Mouse (Mus musculus) left cerebral cortex, adult 18-20 months (tissue): Measurements from ENCODE around the gene Gm14597. TPM values are rescaled to one million over a fixed set of nuclear protein-coding genes. Genes with fewer than 3 reads are reported as not detected.
"Not testable (repeated sequence)": the region's sequence is repeated elsewhere in the genome, so short reads cannot be mapped to it uniquely, and the experiment has no call there.

Source experiments
- DNase-seq, 2 experiments: peaks; one replicate each; pipeline ENCODE4 v3.0.0; 2021 to 2022; ENCODE audit warnings: low spot score in 2 of 2, mixed read lengths in 1 of 2
- long read RNA-seq, 2 experiments: library from polyadenylated mRNA; stranded (forward); transcript quantifications; one replicate each; pipeline ENCODE4 v2.0.0; 2021
- total RNA-seq, 2 experiments: library from RNA; stranded (reverse); gene quantifications; 2 replicates each; pipeline ENCODE4 v1.2.3; 2021

The Gm14597 gene
- total RNA-seq = not detected
- long read RNA-seq, experiment 1 = 0 reads
- long read RNA-seq, experiment 2 = 0 reads

DNA sequence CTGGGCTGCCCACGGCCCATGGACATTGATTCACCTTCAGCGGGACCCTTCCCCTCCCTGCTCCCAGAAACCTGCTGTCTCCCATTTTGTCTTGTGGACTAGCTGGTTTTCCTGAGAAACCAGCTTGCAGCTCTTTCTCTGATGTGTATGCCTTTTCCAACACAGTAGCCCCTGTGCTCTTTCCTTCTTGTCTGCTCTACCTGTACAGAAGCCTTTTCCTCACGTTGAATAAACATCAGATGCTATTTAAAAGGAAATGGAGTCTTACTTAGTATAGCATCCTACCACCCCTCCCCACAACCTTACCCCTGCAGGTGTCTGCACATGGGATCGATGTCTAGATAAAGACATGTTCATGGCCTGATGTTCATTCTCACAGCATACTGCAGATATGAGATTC, at the start of gene Gm14597:
Gm14597 (minus strand) TSS at position 101 of the 400 bp plus-strand sequence.
- DNase-seq = not testable (repeated sequence)

DNA sequence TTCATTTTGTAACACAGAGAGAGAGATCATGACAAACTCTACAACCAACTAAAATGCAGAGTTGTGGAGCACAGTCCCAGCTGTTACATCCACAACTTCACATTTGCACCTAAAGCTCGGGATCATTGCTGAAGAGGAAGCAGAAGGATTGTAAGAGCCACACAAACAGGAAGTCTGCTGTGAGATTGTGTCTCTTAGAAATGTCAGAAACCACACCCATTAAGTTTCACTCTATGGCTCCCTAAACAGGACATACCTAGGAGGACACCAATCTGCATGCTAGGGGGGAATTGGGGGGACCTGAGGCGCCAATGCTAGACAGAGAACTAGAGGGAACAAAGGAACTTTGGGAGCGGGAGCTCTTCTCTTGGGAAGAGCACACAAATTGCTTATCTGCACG, 44.1 kb upstream of the Gm14597 start:
- DNase-seq = not testable (repeated sequence)

DNA sequence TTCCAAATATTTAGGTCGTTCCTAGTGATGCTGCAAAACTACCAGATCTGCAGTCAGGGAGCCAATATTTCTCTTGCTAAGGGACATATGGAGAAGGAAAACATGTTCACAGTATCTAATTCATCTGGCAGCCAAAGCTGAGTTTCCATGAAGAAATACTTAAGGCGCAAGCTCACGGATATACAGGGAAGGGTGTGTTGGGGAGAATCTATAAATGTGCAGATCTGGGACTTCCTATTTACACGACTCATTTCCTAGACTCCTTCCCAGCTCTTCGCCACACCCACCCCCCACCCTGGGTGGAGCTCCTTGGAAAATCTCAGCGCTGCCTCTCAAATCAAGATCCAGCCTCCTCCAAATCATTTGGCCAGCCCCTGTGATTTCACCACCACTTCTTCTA, 37.1 kb upstream of the Gm14597 start:
- DNase-seq = no peak

DNA sequence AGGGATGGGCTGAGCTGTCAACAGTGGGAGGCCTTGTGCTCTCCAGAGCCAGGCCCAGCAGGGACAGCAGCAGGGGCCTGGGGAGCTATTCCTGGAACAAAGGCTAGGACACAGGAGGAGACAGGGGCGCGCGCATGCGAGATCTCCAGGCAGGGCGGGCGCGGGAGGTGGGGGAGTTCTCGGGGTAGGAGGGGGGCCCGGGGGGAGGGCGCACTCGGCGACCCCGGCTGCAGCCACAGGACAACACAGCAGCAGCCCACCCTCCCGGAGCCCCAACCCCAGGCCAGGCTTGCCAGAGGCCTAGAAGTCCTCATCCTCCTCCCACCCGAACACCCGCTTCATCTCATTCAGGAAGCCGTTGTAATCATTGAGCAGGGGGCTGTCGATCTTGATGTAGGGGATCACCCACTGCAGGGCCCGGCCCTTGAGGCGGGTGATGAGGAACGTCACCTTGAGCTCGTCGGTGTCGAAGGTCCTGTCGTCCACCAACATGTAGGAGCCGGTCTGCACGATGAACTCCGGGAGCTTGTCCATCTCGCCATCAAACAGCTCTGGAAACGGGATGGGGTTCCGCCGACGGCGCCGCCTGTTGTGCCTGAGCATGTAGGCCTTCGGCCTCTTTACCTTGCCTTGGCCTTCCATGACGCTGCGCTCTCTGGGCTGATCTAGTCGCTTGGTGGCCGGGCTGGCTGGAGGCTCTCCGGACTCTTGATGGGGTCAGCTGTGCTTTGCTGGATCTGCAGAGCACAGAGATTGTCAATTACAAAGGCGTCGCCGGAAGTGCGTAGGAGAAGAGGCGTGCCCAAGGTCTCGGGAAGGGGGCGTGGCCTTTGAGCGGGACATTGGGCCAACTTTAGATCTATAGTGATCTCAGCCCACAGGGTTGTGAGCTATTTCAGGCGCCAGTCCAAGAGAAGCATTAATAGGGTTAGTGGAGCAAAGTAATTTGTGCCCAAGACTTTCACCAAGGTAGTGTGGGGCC, 34.5 kb upstream of the Gm14597 start, which contains the start of gene Rtl8a:
Rtl8a (minus strand) TSS at position 703 of the 982 bp plus-strand sequence.
- DNase-seq = peak; percentile 61 to 70

DNA sequence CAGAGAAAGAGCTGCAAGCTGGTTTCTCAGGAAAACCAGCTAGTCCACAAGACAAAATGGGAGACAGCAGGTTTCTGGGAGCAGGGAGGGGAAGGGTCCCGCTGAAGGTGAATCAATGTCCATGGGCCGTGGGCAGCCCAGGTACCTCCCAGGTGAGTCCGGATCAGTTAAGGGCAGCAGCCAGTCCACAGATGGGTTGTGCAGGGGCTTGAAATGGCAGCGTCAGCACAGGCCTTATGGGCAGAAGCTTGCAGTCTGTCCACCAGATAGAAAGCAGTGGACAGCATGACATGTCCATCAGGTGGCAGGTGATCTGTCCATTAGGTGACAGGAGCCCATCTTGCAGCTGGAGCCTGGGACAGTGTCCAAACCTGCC, 33.8 kb upstream of the Gm14597 start:
- not testable (repeated sequence) for DNase-seq

DNA sequence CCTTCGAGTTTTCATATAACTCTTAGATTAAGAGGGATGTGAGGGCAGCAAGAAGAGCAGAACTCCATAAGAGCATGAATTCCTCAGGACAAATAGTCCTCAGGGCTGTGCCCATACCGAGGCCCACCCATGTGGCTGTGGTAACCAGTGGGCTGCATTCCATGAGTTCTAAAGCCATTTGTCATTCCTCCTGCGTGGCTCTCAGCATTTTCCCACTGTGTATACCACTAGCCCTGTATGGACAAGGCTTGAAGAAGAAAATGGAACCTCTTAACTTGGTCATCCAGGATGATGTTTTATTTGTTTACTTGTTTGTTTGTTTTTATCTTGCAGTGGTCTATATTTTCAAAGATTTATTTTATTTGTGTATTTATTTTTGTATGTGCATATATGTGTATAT, 29.3 kb upstream of the Gm14597 start:
- not testable (repeated sequence) for DNase-seq

DNA sequence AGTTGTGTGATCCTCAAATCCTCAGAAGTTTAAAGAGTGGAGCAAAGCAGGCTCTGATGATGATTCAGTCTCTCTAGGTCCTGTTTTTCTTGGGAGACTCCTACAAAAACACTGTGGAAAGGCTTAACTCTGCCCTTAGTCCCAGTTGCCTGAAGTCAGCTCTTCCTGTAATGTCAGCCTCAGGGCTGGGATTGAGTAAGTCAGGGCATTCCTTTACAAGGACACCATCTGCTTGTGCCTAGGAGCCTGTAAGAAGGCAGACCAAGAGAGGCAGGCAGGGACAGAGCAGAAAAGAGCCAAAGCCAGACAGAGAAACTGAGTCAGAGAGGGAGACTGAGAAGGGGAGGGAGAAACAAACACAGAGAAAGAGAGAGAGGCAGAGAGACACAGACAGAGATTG, 2.6 kb upstream of the Gm14597 start:
- DNase-seq = not testable (repeated sequence)

DNA sequence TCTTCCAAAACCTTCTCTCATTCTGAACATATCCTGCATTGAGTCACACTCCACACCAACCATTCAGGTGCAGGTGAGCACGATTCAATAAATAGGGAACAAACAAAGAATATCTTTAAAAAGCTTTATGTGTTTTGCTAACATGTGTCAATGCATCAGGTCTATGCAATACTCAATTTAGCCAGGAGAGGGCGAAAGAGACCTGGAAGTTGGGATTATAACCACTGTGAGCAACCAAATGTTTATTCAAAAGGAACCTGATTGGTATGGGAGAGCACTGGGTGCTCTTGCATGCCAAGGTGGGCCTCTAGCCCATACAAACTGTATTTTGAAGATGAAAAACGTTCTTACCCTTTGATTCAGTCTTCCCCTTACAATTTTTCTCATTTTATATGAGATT, 1.8 kb upstream of the Gm14597 start:
- DNase-seq = peak; percentile 76 to 78

DNA sequence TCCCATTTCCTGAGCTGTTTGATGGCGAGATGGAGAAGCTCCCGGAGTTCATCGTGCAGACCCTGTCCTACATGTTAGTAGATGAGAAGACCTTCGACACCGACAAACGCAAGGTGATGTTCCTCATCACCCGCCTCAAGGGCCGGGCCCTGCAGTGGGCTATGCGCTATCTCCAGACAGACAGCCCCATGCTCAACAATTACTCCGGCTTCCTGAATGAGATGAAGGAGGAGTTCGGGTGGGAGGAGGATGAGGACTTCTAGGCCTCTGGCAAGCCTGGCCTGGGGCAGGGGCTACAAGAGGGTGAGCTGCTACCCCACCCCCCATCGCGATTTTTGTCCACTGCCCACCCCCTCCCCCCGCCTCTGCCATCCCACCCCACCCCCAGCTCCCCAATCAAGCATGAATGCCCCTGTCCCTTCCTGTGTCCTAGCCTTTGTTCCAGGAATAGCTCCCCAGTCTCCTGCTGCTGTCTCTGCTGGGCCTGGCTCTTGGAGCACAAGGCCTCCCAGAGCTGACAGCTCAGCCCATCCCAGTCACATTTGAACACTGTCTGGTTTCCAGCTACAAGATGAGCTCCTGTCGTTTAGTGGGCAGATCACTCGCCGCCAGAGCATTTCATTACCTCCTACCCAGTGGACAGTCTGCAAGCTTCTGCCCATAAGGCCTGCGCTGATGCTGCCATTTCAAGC, 511 bp downstream of the Gm14597 start:
- peak; percentile 2 to 8 for DNase-seq

DNA sequence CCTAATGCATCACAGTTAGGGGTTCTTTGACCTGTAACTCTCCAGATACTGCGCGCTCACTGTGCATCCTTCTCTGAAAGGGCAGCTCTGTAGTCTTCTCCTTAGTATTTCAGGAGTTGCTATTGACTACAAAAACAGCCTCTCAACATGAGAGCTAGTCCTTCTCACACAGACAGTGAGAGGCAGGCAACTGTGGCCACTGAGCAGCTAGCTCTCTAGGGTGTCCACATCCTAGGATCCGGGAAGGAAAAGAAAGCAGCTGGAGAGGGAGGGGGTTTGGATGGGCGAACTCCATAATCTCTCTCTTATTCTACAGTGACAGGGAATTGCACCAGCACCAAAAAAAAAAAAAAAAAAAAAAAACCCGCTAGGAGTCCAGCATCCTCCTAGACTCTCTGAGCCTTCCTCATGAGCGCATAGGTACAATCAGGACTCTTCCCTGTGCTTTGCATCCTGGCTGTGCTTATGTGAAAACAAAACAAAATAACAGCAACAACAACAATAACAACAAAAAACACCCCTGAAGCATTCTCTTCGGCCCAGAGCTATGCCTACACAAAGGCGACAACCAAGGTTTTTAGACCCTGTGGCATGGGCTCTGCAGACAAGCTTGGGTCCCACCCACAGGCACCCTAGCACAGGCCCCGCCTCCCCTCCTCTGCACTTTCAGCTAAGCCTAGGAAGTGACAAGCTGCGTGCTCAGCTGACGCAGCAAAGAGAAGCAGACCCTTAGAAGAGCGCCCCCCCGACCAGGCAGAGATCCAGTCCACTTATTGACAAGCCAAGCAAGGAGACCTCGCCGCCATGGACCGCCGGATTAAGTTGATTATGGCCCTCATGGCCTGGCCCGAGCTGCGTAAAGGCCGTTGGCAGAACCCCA, 1.3 kb downstream of the Gm14597 start, which contains the start of gene Rtl8c:
Rtl8c (plus strand) TSS at position 791 of the 880 bp plus-strand sequence.
- DNase-seq = peak; percentile 68 to 81

DNA sequence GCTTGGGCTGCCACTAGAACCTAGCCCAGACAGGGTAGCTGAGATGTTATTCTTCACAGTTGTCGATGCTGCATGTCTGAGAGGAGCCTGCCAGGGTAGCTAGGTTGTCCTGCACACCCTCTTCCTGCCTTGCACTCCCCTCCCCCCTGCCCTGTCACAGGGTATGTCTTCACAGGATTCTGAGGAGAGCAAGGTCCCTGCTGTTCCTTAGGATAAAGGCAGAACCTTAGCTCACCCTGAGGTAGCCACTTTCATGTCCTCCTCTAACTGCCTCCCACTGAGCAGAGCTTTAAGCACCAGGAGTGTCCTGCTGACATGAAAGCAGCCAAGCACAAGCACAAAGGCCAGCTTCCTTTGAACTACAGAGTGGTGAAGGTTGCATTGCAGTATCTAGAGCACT, 2.6 kb downstream of the Gm14597 start:
- DNase-seq = not testable (repeated sequence)

DNA sequence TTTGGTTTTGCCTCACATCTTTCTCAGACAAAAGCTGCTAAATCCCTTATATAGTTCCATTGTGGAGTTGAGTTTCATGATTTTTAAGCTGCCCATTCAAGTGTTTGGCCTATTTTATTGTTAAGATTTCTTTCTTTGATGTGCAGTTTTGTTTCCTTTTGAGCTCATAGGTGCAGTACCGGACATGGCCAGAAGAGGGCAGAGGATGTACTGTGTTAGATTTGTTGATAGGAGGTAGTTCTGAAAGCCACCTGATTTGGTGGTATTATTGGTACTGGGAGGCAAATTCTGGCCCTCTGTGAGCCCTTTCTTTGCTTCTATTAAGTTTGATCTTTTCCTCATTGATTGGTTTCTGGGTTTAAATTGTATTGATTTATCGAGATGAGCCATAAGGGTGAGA, 8.8 kb downstream of the Gm14597 start:
- DNase-seq = peak; percentile 43 to 65

DNA sequence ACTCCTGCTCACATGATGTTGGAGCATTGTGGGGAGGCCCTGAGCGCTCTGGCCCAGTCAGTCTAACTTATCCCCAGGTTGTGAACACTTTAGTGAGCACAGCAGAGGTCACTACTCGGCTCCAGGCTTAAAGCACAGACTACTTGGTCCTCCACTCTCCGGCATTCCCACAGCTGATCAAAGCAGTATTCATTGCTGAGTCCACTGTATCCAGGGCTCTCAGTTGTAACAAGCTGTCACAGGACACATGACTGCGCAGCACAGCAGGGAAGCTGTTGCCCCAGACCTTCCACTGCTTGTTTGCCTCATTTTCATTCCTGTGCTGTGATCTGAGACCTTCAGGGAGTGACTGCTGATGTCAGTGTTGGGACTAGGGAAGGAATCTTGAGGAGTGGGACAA, 25.4 kb downstream of the Gm14597 start:
- DNase-seq = not testable (repeated sequence)

DNA sequence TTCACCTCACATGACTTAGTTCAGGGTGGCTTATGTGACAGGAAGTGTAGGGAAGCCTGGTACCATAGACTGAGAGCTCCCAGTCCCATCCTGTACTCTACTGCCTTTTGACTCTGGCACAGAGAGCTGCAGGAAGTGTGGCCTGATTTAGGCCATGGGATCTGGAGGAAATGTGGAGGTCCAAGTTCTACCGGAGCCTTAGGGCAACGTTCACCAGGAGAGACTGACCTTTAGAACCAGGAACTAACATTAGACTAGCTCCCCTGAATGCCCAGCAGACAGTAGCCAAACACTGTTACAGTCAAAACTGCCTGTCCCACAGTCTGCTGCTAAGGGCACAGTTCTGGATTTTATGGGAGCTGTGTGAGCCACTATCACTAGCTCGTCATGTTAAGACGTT, 27.4 kb downstream of the Gm14597 start:
- DNase-seq = not testable (repeated sequence)

DNA sequence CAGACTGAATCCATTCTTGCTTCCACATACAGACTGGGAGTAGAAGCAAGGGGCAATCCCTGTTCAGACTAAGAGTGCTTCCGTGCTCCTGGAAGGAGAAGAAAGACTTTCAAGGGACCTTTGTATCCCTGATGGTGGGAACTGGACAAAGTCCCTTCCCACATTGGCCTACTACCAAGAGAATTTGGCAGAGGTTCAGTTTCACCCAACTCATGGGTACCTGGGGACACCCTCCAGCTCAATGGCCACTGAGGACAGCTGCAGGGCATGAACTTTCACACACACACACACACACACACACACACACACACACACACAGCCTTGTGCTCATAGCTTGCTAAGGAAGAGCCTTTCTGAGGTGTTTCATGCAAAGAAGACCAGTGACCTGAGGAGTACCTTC, 29.5 kb downstream of the Gm14597 start:
- no peak for DNase-seq

Other genes starting within 250 kb of the Gm14597 start
- gene Mospd1, start 238.5 kb downstream of the Gm14597 start, total RNA-seq = 10 to 100 TPM; 14.3 to 16.1 TPM
- not detected for gene Etd, start 174.1 kb downstream of the Gm14597 start, total RNA-seq
- 100 to 1,000 TPM; 282 to 292 TPM for gene Rtl8c, start 947 bp downstream of the Gm14597 start, total RNA-seq
- gene Rtl8a, start 34.7 kb upstream of the Gm14597 start, total RNA-seq = 100 to 1,000 TPM; 279 to 340 TPM
- gene Rtl8b, start 61.4 kb upstream of the Gm14597 start, total RNA-seq = 100 to 1,000 TPM; 256 to 258 TPM
- gene 4930502E18Rik, start 115.8 kb upstream of the Gm14597 start, total RNA-seq = under 1 TPM in 1 of 2 experiments, not detected in 1; 0.35 TPM
- not detected for gene 1700013H16Rik, start 148.9 kb upstream of the Gm14597 start, total RNA-seq
- gene Zfp36l3, start 167.4 kb upstream of the Gm14597 start, total RNA-seq = not detected
- 1 to 10 TPM; 1.4 to 1.7 TPM for gene Xlr, start 188.7 kb upstream of the Gm14597 start, total RNA-seq